Mouse (Mus musculus): ENCODE data around the gene Il4i1.

- TF ChIP-seq POLR2A (IDR thresholded peaks at IDR 0.05; ENCODE audit: borderline replicate concordance, low read depth, low read length) = no peak
- TF ChIP-seq CTCF (IDR thresholded peaks at IDR 0.05; ENCODE audit: low read depth, low read length) = no peak
Measured at GRCm38 (mm10) chr7:44867802-44868201, 51.6 kb downstream of the Il4i1 start.
